Mouse (Mus musculus): ENCODE data around the gene Dand5.

- TF ChIP-seq CTCF (IDR thresholded peaks at IDR 0.05; ENCODE audit: low read depth, low read length) (peak; percentile 46), POLR2A (IDR thresholded peaks at IDR 0.05; ENCODE audit: extremely low read depth, insufficient read depth, low read length) (no peak)
Observed at GRCm38 (mm10) chr8:84845355-84846093, 22.9 kb upstream of the Dand5 start.

Measured in liver, adult 2 months (tissue).